In genomic region chr2:162919926-162920325, GRCm38 (mm10) we compare ENCODE assay signal across 21 mouse cellular contexts. TPM values are rescaled to one million over a fixed set of nuclear protein-coding genes. Genes with fewer than 3 reads are reported as not detected.
"Had no signal": no experiment of that assay in that cellular context is flagged by ENCODE, and none has a peak within 500 bp of the region (broad histone marks: within the 10 kb centered on the region; RNA-seq: fewer than 3 reads in every experiment).

No protein-coding gene starts in this region.

- H3K27ac ChIP-seq: kidney, embryonic 15.5 days; left cerebral cortex, adult 2 months; liver, embryonic 13.5 days; midbrain, embryonic 12.5 days; midbrain, embryonic 15.5 days; neural tube, embryonic 15.5 days; stomach, embryonic 15.5 days had no signal

- H3K4me1 ChIP-seq: kidney, embryonic 15.5 days; liver, embryonic 13.5 days; midbrain, embryonic 12.5 days; midbrain, embryonic 15.5 days; stomach, embryonic 15.5 days had no signal

- DNase-seq: kidney, adult 8-10 months; kidney, postnatal 10 days; kidney, postnatal 36 days; layer of hippocampus, postnatal 36 days; liver, embryonic 13.5 days; lung, adult 2 months; lung, postnatal 14 days; retina, postnatal 1 day; right cerebral cortex, postnatal 25 days; spleen, adult 18-20 months; thymus, postnatal 25 days had no signal

- H3K27me3 ChIP-seq: midbrain, embryonic 12.5 days; midbrain, embryonic 15.5 days; stomach, embryonic 15.5 days had no signal

- H3K9ac ChIP-seq: kidney, embryonic 15.5 days; liver, embryonic 13.5 days; midbrain, embryonic 12.5 days; midbrain, embryonic 15.5 days; neural tube, embryonic 15.5 days; stomach, embryonic 15.5 days had no signal

- H3K4me2 ChIP-seq: kidney, embryonic 15.5 days; liver, embryonic 13.5 days; midbrain, embryonic 12.5 days; midbrain, embryonic 15.5 days; neural tube, embryonic 15.5 days; stomach, embryonic 15.5 days had no signal

- ATAC-seq: midbrain, embryonic 15.5 days had no signal

- H3K4me3 ChIP-seq: kidney, embryonic 15.5 days; left cerebral cortex, adult 2 months; liver, embryonic 13.5 days; midbrain, embryonic 12.5 days; midbrain, embryonic 15.5 days; myocyte; neural tube, embryonic 15.5 days; stomach, embryonic 15.5 days had no signal

- H3K9me3 ChIP-seq: kidney, embryonic 15.5 days; liver, embryonic 13.5 days; midbrain, embryonic 12.5 days; midbrain, embryonic 15.5 days; neural tube, embryonic 15.5 days; stomach, embryonic 15.5 days had no signal

- H3K36me3 ChIP-seq: kidney, embryonic 15.5 days; liver, embryonic 13.5 days; midbrain, embryonic 12.5 days; midbrain, embryonic 15.5 days; neural tube, embryonic 15.5 days; stomach, embryonic 15.5 days had no signal

RNA-seq across cellular contexts. Expression of gene L3mbtl1, which starts 23.3 kb away (rescaled TPM):
- total RNA-seq: megakaryocyte progenitor cell, adult 5-6 weeks; monocyte, adult 5-6 weeks had no signal
- polyA plus RNA-seq: liver, embryonic 16.5 days; myocyte had no signal
